Mouse (Mus musculus) adipocyte (in vitro differentiated cells): ENCODE data around the gene Idua.

ENCODE experiments used
- DNase-seq: peaks from one replicate; pipeline ENCODE4 v3.0.0-alpha.2; 2016; ENCODE audit warnings: low spot score

The Idua gene

DNA sequence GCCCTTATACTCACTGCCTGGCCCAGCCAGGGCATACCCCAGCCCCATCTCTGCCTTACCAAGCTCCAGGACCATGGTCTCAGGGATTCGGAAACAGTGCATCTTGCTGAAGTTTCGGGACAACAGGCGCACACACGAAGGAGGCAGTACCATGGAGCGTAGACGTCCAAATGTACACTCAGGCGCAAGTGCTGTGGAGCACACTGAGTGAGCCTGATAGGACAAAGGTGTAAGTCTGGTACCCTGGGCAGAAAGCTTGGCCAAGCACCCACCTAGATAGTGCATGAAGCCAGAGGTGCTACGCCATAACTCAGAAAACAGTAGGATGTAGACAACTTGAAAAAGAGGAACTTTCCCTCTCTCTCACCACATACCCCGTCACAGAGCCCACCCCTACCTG, 4.8 kb upstream of the Idua start:
- DNase-seq = no peak

- DNase-seq = no peak
These were observed 4.1 kb upstream of the Idua start for GRCm38 (mm10) chr5:108655891-108656650.

- DNase-seq = no peak
These were observed 2.7 kb upstream of the Idua start for GRCm38 (mm10) chr5:108657406-108657805.

DNA sequence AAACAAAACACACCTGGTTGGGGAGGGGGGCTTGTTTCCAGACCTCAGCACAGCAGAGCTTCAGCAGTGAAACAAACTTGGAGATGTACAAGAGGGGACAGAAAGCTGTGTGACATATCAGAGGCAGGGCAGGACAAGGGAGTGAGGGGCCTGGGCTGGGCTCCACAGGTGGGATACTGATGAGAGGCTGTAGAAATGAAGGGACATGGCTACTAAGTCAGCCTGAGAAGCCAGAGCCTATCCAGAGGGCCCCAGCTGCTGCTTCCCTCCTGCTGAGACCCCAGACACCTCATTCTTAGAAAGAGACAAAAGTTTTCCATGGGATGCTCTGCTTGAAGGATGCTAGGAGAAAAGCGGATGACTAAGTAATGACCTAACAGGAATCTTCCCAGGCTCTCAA, 1.5 kb upstream of the Idua start:
- no peak for DNase-seq

- DNase-seq = peak; percentile 63
These were observed 619 bp downstream of the Idua start for GRCm38 (mm10) chr5:108660632-108661268.

DNA sequence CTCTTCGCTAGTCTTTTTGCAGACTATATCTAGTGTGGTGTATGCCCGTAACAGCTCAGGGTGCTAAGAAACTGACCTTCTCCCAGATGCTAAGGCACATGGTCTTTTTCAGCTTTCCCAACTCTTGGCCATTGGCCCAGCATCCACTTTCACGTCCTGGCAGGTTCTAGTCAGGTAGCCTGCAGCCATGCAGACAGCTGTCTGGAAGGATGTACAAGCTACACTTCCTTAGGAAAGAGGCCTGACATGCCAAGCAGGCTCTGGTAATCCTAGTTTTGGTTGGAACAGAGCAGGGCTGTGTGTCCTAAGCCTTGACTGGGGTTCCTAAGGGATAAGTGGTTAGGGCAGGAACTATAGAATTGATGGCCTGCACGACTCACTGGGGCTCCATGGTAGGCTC, 2.6 kb downstream of the Idua start:
- no peak for DNase-seq

- no peak for DNase-seq
These were observed 4.9 kb downstream of the Idua start for GRCm38 (mm10) chr5:108665066-108665465.

DNA sequence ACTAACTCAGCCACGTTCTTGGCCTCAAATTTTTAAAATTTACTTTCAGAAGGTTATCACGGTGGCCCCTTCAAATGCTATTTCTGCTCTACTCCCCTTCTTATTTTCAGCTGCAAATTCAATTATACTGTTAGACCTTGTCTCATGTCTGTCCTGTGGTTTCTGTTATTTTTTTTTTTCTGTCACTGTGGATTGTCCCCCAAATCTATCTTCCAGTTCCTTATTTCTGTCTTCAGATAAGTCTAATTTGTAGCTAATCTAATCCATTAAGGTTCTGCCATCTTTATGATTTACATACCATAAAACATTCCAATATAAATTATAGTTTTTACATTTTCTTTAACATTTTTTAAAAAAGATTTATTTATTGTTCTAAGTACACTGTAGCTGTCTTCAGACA, 7.2 kb downstream of the Idua start:
- no peak for DNase-seq

- no peak for DNase-seq
These were observed 8.3 kb downstream of the Idua start for GRCm38 (mm10) chr5:108668387-108668932.

GRCm38 (mm10) chr5:108668977-108669936, 9.1 kb downstream of the Idua start, which contains the start of gene Dgkq:
Dgkq (minus strand) TSS chr5:108669672.
- peak; percentile 88 for DNase-seq

DNA sequence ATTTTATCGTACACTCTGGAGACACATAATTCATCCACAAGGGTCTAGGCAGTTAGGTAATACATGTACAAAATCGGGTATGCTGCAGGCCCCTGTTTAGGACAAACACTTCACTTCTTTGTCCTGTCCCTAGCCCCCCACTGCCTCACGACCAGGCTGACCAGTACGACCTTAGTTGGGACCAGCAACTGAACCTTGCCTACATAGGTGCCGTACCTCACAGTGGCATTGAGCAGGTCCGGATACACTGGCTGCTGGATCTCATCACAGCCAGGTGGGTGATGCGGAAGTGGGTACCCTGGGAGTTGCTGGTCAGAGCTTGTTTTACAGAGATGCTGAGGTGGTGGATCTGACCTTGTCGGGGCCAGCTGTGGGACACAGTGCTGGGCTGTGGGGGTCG, 9.9 kb downstream of the Idua start:
- DNase-seq = no peak

DNA sequence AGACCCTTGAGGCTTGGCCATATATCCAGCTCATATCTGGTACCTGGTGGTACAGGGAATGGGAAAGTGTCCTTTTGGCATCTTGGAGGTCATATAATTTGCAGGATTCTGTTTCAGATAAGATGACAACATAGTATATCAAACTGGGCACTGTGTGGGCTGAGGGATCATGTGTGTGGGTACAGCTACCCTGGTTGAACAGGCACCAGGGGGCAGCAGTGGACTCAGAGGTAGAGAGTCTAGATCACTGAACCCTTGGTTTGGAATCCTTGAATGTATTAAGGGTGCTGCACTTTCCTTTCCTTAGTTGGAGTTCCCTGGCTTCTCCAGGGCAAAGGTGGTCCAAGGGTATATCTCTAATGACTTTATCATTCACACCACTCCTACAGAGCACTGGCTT, 10.7 kb downstream of the Idua start:
- DNase-seq = peak; percentile 76

DNA sequence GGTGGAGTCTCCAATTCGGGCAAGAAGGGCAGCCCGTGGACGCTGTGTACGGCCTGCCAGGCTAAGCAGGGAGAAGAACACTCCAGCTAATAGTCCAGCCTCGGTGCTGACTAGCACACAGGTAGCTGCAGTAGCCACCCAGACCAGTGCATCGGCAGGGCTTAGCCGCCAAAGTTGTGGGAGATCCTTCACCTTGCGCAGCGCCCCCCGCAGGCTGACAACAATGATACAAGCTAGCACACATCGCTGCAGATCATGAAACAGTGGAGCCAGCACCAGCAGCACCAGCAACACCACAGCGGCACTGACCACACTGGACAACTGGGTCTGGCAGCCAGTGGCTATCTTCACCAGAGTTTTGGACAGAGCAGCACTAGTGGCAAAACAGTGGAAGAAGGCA, 11.6 kb downstream of the Idua start:
- no peak for DNase-seq

GRCm38 (mm10) chr5:108674624-108675023, 14.5 kb downstream of the Idua start:
- no peak for DNase-seq

- DNase-seq = no peak
These were observed 15.2 kb downstream of the Idua start, which contains the start of gene Slc26a1 for GRCm38 (mm10) chr5:108675251-108675816. Slc26a1 (minus strand) TSS chr5:108675569.

DNA sequence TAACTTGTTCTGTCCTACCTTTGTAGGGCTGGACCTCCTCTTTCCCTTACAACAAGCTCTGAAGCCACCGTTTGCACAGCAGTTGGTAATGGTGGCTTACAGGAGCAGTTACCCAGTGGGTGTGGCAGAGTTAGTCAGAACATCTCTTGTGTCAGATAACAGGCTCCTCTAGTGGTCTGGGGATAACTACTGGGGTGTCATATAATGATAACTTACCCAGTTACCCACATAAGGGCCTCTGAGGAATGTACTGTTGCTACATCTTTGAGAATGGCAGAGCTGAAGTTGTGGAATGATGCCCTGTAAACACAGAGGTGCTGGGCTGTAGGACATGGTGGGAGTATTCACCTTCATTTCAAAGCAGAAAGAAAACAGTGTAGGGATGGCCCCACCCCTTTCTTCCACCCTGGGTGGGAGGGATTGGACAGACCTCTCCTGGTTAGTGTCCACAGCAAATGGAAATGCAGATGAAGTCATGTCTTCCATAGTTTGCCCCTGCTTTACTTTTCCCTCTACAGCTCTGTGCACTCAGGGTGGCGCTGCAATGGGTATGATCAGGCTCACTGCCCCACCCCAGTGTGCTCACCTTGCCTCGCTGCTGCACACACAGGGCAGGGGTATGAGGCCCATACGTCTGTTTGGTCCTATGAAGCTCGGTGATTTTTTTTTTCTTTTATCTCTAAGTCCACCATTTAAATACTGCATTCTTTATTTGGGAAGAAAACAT, 16.8 kb downstream of the Idua start:
- DNase-seq = no peak

DNA sequence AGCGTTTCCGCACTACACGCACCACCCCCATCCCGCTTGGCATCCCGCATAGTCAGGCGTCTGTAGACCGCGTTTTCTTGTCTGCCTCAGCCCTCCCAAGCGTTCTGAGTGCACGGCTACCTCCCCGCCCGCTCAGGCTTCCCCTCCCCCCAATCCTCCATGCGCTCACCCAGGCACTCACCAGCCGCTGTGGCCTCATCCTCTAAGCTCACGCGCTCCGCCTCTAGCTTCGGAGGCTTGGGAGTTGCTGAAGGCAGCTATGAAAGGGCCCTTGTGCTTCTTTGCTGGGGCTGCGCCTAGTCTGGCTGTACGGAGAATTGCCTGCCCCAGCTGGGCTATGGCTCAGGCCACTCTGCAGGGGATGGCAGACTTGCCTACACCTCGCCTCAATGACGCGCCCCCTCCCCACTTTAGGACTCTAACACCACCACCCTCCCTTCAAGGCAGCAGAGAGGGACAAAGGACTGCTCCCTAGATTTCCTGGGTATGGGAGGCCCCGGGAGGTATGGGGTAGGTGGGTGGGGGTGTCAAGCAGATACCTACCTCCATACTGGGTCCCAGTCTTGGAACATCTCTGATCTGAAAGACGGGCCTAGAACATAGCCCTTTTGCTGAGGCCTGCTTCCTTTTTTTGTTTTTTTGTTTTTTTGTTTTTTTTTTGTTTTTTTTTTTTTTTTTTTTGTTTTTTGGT, 17.6 kb downstream of the Idua start:
- no peak for DNase-seq

DNA sequence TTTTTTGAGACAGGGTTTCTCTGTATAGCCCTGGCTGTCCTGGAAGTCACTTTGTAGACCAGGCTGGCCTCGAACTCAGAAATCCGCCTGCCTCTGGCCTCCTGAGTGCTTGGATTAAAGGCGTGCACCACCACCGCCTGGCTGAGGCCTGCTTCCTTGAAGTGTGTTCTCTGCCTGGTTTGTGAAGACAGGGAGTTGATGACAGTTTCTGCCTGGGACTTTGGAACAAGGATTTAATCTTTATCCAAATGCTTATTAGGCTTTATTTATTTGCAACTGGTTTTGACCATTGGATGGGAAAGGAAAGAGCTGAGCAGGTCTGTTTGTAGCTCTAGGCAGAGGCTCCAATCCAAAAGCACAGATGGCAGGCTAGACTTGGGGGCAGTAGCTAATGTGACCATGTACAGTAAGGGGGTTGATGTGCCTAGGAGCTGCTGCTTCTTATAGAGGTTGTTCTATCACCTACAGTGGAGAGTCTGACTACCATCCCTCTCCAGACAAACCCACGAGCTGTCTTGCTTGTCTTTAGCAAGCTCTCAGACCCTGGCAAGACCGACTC, 18.2 kb downstream of the Idua start:
- no peak for DNase-seq

DNA sequence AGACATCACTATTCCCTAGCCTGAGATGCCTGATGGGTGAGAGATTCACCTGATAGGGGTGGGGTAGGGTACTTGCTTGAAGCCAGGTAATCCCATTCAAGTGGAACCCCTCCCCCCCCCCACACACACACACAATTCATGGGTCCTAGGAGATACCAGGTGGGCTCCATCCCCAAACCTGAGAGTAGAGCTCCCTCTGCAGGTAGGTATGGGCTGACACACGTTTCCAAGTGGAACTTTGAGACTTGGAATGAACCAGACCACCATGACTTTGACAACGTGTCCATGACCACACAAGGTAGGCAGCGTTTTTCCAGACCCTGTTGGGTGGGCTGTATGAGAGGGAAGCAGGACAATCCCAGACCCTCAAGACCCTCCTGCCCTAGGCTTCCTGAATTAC, 19.8 kb downstream of the Idua start:
- no peak for DNase-seq

DNA sequence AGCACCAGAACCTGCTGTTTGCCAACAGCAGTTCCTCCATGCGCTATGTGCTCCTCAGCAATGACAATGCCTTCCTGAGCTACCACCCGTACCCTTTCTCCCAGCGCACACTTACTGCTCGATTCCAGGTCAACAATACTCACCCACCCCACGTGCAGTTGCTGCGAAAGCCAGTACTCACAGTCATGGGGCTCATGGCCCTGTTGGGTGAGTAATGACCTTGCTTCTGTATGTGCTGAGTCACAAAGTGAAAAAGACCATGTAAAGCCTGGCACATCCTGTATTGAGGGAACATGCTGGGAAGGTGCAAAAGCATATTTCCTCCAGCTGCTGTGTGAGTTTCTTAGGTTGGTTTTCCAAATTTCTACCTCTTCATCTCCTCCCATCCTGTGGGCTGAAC, 20.7 kb downstream of the Idua start:
- DNase-seq = no peak
